Mouse (Mus musculus) small intestine, adult 2 months (tissue): ENCODE measurements around the gene Gpatch2.

Source experiments
- CTCF ChIP-seq: fragments of 200-500 bp; IDR thresholded peaks from 2 replicates; pipeline ENCODE4 v1.5.1; 2012; ENCODE audit warnings: low read depth, mild to moderate bottlenecking, control low read depth, inconsistent platforms, low read length, moderate library complexity, mixed read lengths; ENCODE audit not compliant: insufficient replicate concordance, insufficient read length; ENCODE audit errors: extremely low read depth
- POLR2A ChIP-seq: fragments of 200-500 bp; IDR thresholded peaks from 2 replicates; pipeline ENCODE4 v1.6.1; 2012; ENCODE audit warnings: low read depth, mild to moderate bottlenecking, control low read depth, inconsistent platforms, low read length, moderate library complexity

DNA sequence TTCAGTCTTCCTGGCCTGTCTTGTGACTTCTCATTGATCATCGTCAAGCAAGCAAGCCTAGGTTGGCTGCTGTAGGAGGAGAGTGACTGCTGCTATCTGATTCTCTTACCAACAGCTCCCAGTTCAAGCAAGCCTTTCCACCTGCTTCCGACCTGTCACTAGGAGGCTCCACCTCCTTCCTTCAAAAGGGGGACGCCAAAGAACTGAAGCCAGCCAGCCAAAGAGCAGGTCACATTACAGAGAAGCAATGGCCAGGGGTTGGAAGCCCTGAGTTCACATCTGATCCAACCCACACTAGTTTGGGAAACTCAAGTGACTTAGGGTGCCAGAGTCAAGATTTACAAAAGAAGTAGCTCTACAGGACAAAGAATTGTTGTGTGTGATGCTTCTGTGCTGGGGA lies 144.9 kb downstream of the Gpatch2 start:
- TF ChIP-seq CTCF (no peak), POLR2A (no peak)
